Mouse (Mus musculus): Measurements from ENCODE around the gene Asxl1. TPM values are rescaled to one million over a fixed set of nuclear protein-coding genes. Genes with fewer than 3 reads are reported as not detected.

The Asxl1 gene
- total and polyA plus RNA-seq, 3 experiments: 15.2 to 35.5 TPM; not detected in 1

- Histone ChIP-seq H3K79me2 (ENCODE audit: control insufficient read depth, insufficient read depth, low read length, poor library complexity) (no peaks in the 10 kb centered on the region), H3K4me1 (ENCODE audit: control insufficient read depth in 1 of 2, insufficient read depth in 2 of 2, low read length in 2 of 2) (no peaks in the 10 kb centered on the region), H3K9ac (ENCODE audit: control insufficient read depth, low read depth, low read length, poor library complexity, severe bottlenecking) (no peak overlapping the region), H3K36me3 (ENCODE audit: control insufficient read depth in 1 of 2, insufficient read depth in 2 of 2, low read length in 2 of 2) (no peaks in the 10 kb centered on the region), H3K27ac (ENCODE audit: control insufficient read depth, low read depth, low read length) (no peak overlapping the region), H3K27me3 (ENCODE audit: control insufficient read depth in 1 of 2, insufficient read depth in 2 of 2, low read length in 2 of 2) (no peaks in the 10 kb centered on the region), H3K9me3 (replicated peaks; ENCODE audit: insufficient read depth, low read length) (no peaks in the 10 kb centered on the region), H3K4me3 (ENCODE audit: control insufficient read depth in 1 of 2, insufficient read depth in 1 of 2, low read depth in 2 of 2, low read length in 2 of 2) (no peak overlapping the region)
- TF ChIP-seq KAT2A (conservative IDR thresholded peaks at IDR 0.05; ENCODE audit: low read depth, low read length) (no peak), GATA1 (IDR thresholded peaks at IDR 0.05; ENCODE audit: low read depth, low read length) (no peak), POLR2A (IDR thresholded peaks at IDR 0.05; ENCODE audit: control insufficient read depth in 1 of 2, insufficient read depth in 1 of 2, low read depth in 1 of 2, low read length in 2 of 2, poor library complexity in 1 of 2) (no peak), MAFK (IDR thresholded peaks at IDR 0.05; ENCODE audit: borderline replicate concordance, low read depth, low read length) (no peak), TBP (IDR thresholded peaks at IDR 0.05; ENCODE audit: low read depth, low read length) (no peak), SIN3A (IDR thresholded peaks at IDR 0.05; ENCODE audit: low read length) (no peak), RAD21 (IDR thresholded peaks at IDR 0.05; ENCODE audit: low read depth, low read length) (no peak), POLR2AphosphoS2 (IDR thresholded peaks at IDR 0.05; ENCODE audit: low read length) (no peak), ZKSCAN1 (IDR thresholded peaks at IDR 0.05; ENCODE audit: low read depth, low read length) (no peak), SMC3 (IDR thresholded peaks at IDR 0.05; ENCODE audit: low read depth, low read length) (no peak), CTCF (IDR thresholded peaks at IDR 0.05 in 2 of 3, conservative IDR thresholded peaks at IDR 0.05 in 1 of 3; ENCODE audit: control insufficient read depth in 1 of 3, insufficient read depth in 1 of 3, low read depth in 2 of 3, low read length in 3 of 3, poor library complexity in 1 of 3, severe bottlenecking in 1 of 3) (no peak), BHLHE40 (IDR thresholded peaks at IDR 0.05; ENCODE audit: borderline replicate concordance, low read depth, low read length) (no peak), TAL1 (IDR thresholded peaks at IDR 0.05; ENCODE audit: low read length) (no peak), CHD2 (IDR thresholded peaks at IDR 0.05; ENCODE audit: low read length) (no peak)
- no peak for DNase-seq (ENCODE audit: low read depth, low spot score)
Measured at GRCm38 (mm10) chr2:153406882-153407281, 61.3 kb downstream of the Asxl1 start.

- H3K27me3 ChIP-seq (ENCODE audit: control insufficient read depth in 1 of 2, insufficient read depth in 2 of 2, low read length in 2 of 2): no peaks in the 10 kb centered on the region
- no peak overlapping the region for H3K9ac ChIP-seq (ENCODE audit: control insufficient read depth, low read depth, low read length, poor library complexity, severe bottlenecking)
- no peak overlapping the region for H3K4me3 ChIP-seq (ENCODE audit: control insufficient read depth in 1 of 2, insufficient read depth in 1 of 2, low read depth in 2 of 2, low read length in 2 of 2)
- H3K79me2 ChIP-seq (ENCODE audit: control insufficient read depth, insufficient read depth, low read length, poor library complexity): no peaks in the 10 kb centered on the region
- TF ChIP-seq ETS1 (IDR thresholded peaks at IDR 0.05; ENCODE audit: low read depth, low read length): no peak
- no peak for TF ChIP-seq ZMIZ1 (IDR thresholded peaks at IDR 0.05; ENCODE audit: low read depth, low read length)
- TF ChIP-seq GATA1 (IDR thresholded peaks at IDR 0.05; ENCODE audit: low read depth, low read length): no peak
- TF ChIP-seq JUND (IDR thresholded peaks at IDR 0.05; ENCODE audit: low read depth, low read length): no peak
- TF ChIP-seq NRF1 (IDR thresholded peaks at IDR 0.05; ENCODE audit: insufficient read depth, low read depth, low read length, poor library complexity, severe bottlenecking): no peak
- no peak for TF ChIP-seq ZC3H11A (IDR thresholded peaks at IDR 0.05; ENCODE audit: low read depth, low read length)
- no peak for TF ChIP-seq MEF2A (IDR thresholded peaks at IDR 0.05; ENCODE audit: extremely low read depth, insufficient replicate concordance, low read depth, low read length, poor library complexity, severe bottlenecking)
- no peak for TF ChIP-seq CHD2 (IDR thresholded peaks at IDR 0.05; ENCODE audit: low read length)
- TF ChIP-seq RCOR1 (IDR thresholded peaks at IDR 0.05; ENCODE audit: low read depth, low read length): no peak
- DNase-seq (ENCODE audit: low read depth, low spot score): no peak
- no peaks in the 10 kb centered on the region for H3K9me3 ChIP-seq (replicated peaks; ENCODE audit: insufficient read depth, low read length)
- H3K36me3 ChIP-seq (ENCODE audit: control insufficient read depth in 1 of 2, insufficient read depth in 2 of 2, low read length in 2 of 2): no peaks in the 10 kb centered on the region
- H3K4me1 ChIP-seq (ENCODE audit: control insufficient read depth in 1 of 2, insufficient read depth in 2 of 2, low read length in 2 of 2): no peaks in the 10 kb centered on the region
- H3K27ac ChIP-seq (ENCODE audit: control insufficient read depth, low read depth, low read length): no peak overlapping the region
Measured at GRCm38 (mm10) chr2:153408971-153409370, 63.3 kb downstream of the Asxl1 start.

Data from MEL (cell line).